Mouse (Mus musculus) ovary, postnatal 10 days (tissue): ENCODE measurements at regions not wholly inside any gene's neighbourhood (a gene's known extent, or its start where the extent isn't known, plus 50 kb on each side); places are given as distances from the start of the nearest gene placed in this dataset.

Experiments used
- DNase-seq: peaks from one replicate; pipeline ENCODE4 v3.0.0; 2022; ENCODE audit warnings: low spot score

DNA sequence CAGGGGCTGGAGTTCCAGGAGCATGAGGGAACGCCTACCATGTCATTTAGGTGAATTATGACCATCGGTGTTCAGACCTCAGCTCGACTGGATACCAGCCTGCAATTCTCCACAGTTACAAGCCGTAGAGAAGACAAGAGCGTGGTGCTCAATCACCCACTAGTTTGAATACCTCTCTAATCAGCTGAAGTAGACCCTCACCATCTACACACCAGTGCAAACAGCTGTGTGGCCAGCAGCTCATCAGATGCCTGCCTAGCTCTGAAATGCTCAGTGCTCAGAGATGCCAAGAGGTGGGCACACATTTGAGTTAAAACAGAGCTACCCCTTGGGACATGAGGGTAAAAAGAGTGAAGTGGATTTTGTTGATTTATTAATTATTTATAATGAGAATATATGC is 660.2 kb downstream of the Magi1 start:
- DNase-seq, result no peak

- DNase-seq, result no peak
Observed at GRCm38 (mm10) chr6:93616926-93617325, 666.8 kb downstream of the Magi1 start.

DNA sequence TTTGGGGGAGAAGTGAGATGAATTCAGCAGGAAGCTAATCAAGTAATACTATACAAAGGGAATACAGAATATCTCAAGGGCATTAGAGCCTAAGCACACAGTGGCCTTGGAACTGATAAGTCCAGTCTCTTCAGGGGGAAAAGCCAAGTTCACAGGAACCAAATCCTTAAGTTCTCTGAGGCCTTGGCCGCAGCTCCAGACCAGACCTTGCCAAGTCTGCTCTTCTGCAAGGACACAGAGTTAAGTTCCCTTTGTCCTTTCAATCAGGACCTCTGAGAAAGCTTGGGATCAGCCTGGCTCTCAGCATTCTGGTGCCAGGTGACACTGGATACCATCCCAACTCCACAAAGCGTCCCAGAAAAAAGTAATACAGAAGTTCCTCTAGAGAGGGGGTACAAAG is 657.1 kb upstream of the Adamts9 start:
- DNase-seq, result no peak

DNA sequence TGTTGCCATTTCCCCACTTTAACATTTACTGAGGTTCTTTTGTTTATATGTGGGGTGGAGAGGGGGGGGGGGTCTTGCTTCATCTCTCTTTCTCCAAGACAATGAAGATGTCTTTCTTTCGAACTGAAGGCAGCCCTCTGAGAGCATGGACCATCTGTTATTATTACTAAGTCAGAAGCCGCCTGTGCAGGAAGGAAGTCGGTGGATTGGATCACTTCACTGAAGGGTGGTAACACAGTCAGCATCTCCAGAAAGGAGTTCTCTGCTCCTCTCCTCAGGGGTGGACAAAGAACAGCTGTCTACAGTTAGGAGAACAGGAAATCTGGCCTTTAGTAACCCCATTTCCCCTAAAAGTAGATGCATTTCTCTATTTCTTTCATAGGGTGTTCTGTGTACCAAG is 656.1 kb upstream of the Adamts9 start:
- DNase-seq, result no peak

- no peak for DNase-seq
Observed at GRCm38 (mm10) chr6:93589935-93590334, 646.6 kb upstream of the Adamts9 start.

- no peak for DNase-seq
Observed at GRCm38 (mm10) chr6:93586871-93587270, 643.6 kb upstream of the Adamts9 start.

GRCm38 (mm10) chr6:93581141-93581540 is 637.8 kb upstream of the Adamts9 start:
- no peak for DNase-seq

GRCm38 (mm10) chr6:93580716-93581115 is 637.4 kb upstream of the Adamts9 start:
- no peak for DNase-seq

GRCm38 (mm10) chr6:93575249-93575648 is 632.0 kb upstream of the Adamts9 start:
- DNase-seq, result no peak

- no peak for DNase-seq
Observed at GRCm38 (mm10) chr6:93573679-93574635, 630.7 kb upstream of the Adamts9 start.

DNA sequence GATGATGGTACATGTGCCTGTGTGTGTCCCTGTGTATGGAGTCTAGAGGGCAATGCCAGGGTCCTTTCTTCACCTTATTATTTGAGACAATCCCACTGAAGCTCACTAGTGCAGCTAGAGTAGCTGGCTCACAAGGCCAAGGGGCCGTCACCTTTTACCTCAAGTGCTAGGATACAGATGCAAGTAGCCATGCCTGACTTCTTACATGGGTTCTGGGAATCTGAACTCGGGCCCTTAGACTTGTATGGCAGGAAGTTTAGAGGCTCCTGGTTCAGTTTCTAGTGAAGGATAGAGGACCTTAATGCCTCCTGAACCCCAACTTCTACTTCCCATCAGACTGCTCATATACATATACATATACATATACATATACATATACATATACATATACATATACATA is 626.6 kb upstream of the Adamts9 start:
- no peak for DNase-seq

DNA sequence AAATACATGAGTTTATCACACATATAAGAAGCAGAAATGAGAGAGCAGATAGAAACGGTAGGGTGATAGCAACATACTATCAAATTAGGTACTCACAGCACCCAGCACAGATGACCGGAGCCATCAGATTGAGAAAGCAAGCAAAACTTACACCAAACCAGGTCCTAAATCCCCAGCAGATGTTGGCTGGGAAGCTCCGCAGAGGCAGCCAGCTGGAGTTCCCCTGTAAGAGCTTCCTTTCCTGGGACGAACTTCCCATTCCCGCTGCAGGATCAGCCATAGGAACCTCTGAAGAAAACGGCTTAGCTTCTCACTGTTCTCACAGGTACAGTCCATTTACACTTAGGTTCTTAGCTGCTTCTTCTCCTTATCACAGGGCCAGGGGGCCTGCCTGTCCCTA is 625.9 kb upstream of the Adamts9 start:
- DNase-seq, result no peak

DNA sequence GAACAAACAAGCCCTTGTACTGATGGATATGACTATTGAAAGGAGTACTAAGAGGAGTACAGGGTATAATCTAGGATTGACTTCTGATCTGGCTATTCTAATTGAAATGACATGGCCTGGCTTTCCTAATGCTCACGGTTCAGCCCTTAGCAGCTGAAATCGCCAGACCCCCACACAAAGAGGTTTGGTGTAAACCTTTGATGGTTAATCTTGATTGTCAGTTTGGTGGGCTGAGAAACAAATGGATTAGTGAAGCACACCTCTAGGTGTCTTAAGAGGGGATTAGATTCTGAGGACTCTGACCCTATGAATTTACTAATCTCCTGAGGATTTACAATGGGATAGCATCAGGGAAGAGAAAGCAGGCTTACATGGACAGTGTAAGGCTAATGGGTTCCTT is 623.4 kb upstream of the Adamts9 start:
- DNase-seq, result no peak

DNA sequence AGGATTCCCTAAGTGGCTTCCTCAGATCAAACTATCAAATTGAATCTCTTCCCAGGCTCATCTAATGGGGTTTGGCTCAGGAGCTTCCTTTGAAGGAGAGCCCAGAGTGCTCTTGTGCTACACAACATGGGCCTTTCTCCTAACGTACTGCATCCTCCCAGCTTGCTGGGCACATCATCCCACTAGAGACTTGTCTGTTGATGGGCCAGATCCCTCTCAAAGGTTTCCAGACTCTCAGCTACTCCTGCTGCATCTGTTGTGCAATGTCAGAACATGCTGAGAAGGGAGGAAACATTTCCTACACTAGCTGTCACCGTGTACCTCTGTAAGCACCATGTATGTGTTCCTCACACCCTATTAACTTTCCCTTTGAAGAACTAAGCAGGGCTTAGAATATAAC is 605.0 kb upstream of the Adamts9 start:
- no peak for DNase-seq

DNA sequence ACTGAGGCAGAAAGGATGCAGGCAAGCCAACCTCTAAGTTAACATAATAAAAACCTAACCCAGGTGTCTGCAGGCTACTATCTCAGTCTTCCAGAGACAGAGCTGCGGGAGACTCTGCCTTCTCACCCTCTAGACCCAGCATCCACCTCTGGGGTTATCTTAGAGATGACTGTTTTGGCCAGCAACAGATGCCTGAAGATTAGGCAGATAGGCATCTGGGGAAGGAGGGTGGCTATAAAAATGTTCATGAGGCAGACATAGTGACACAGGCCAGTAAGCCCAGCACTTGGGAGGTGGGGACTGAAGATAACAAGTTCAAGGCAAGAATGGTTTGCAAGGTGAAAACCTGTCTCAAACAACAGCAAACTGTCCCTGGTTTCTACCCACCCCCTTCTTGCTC is 601.0 kb upstream of the Adamts9 start:
- no peak for DNase-seq

GRCm38 (mm10) chr6:93543354-93544129 is 600.2 kb upstream of the Adamts9 start:
- DNase-seq, result no peak

DNA sequence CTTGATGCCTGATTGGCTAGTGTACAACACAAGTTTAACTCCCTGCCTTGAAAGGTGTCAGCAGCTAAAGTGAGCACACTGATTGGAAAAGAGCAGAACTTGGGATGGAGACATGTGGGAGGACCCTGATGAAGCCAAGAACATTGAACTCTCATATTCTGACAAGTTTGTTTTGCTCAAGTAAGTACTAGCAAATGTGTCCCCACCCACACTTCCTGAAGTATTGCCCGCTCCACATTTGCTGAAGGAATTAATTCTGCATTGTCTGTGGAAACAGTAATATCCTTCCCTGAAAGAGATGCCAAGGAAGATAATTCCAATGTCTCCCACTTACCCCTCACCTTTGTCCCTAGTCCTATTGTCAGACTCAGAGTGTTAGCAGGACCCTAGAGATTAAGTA is 596.3 kb upstream of the Adamts9 start:
- no peak for DNase-seq

- DNase-seq, result no peak
Observed at GRCm38 (mm10) chr6:93539171-93539570, 595.9 kb upstream of the Adamts9 start.

GRCm38 (mm10) chr6:93537971-93538370 is 594.7 kb upstream of the Adamts9 start:
- DNase-seq, result no peak

DNA sequence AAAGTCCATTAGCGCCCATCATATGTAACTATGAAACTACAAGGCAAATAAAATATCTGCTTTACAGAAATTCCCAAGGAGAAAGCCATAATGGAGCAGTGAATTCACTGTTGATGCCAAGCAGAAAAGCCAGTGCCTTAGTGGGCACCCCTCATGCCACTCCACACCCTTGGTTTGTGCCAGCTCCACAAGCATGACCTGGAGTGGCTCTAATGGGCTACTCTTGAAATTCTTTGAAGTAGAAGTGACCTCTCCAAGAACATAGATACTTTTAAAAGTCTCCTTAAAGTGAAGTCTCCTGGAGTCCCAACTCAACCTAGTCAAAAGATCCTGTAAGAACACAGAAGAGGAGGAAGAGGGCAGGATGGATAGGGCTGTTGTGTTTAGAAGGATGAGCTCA is 593.8 kb upstream of the Adamts9 start:
- no peak for DNase-seq

DNA sequence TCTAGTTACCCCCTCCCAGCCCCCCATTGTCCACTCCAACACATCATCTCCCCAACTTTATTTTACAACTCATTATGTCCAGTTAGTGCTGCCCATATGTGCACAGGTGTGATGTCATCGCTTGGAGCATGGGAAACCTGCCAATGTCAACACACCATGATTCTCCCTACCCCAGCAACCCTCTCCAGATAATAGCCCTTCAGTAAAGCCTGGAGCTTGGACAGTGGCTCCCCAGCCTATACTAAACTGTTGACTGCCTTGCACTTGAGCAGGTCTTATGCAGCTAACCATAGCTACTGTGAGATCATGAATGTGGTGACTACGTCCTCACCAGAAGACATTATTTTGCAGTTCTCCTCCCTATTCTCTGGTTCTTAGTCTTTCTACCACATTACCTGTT is 570.5 kb upstream of the Adamts9 start:
- DNase-seq, result no peak

DNA sequence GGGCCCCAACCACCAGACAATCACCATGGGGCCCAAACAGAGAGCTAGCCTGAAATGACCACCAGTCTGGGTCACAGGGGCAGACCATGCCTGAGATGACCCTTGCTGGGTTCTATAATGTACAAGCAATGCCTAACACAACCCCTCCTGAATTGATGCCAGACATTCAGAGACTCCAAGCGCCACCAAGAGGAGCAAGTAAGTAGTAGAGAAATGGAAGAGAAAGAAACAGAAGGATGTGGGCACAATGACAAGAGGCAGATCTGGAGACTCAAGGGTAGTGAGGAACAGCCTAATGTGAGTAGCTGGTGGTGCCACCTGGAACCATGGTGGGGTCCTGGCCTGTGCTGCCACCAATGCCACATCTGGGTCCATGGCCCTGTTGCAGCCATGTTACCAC is 566.6 kb upstream of the Adamts9 start:
- no peak for DNase-seq

DNA sequence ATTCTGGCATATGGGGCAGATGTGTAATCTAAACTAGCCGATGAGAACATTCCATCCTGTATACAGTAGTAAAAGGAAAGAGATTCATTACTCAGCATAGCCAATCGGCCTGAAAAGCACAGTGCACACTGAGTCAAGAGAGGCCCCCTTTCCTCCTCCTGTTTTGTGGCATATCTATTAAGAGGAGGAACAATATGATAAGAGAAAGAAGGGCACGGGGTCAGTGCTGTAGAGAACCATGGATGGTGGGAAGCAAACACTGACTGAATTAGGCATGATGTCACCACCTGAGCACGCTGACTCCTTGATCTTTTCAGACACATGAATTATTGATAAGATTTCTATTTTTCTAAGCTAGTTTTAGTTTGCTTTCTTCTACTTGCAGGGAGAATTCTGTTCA is 554.5 kb upstream of the Adamts9 start:
- DNase-seq, result no peak
